Mouse (Mus musculus): ENCODE measurements at regions not wholly inside any gene's neighbourhood (a gene's known extent, or its start where the extent isn't known, plus 50 kb on each side); places are given as distances from the start of the nearest gene placed in this dataset.

- DNase-seq (ENCODE audit: low read depth) = no peak
These were observed 238.6 kb downstream of the Nedd1 start for GRCm38 (mm10) chr10:92483592-92483991.

GRCm38 (mm10) chr10:92473282-92473681 is 248.9 kb downstream of the Nedd1 start:
- DNase-seq (ENCODE audit: low read depth) = no peak

GRCm38 (mm10) chr10:92471111-92471510 is 251.1 kb downstream of the Nedd1 start:
- DNase-seq (ENCODE audit: low read depth) = no peak

- DNase-seq (ENCODE audit: low read depth) = peak; percentile 4
These were observed 267.0 kb downstream of the Nedd1 start for GRCm38 (mm10) chr10:92455195-92455594.

- DNase-seq (ENCODE audit: low read depth) = no peak
These were observed 268.7 kb downstream of the Nedd1 start for GRCm38 (mm10) chr10:92453550-92453949.

- no peak for DNase-seq (ENCODE audit: low read depth)
These were observed 276.3 kb downstream of the Nedd1 start for GRCm38 (mm10) chr10:92445957-92446356.

- no peak for DNase-seq (ENCODE audit: low read depth)
These were observed 283.4 kb downstream of the Nedd1 start for GRCm38 (mm10) chr10:92438621-92439394.

GRCm38 (mm10) chr10:92429256-92429655 is 293.0 kb downstream of the Nedd1 start:
- no peak for DNase-seq (ENCODE audit: low read depth)

GRCm38 (mm10) chr10:92428026-92428425 is 294.2 kb downstream of the Nedd1 start:
- DNase-seq (ENCODE audit: low read depth) = no peak

GRCm38 (mm10) chr10:92426443-92426842 is 295.8 kb downstream of the Nedd1 start:
- DNase-seq (ENCODE audit: low read depth) = no peak

- DNase-seq (ENCODE audit: low read depth) = no peak
These were observed 309.5 kb downstream of the Nedd1 start for GRCm38 (mm10) chr10:92412737-92413136.

- DNase-seq (ENCODE audit: low read depth) = no peak
These were observed 311.4 kb downstream of the Nedd1 start for GRCm38 (mm10) chr10:92410813-92411325.

GRCm38 (mm10) chr10:92404697-92405293 is 317.4 kb downstream of the Nedd1 start:
- no peak for DNase-seq (ENCODE audit: low read depth)

- DNase-seq (ENCODE audit: low read depth) = no peak
These were observed 321.6 kb downstream of the Nedd1 start for GRCm38 (mm10) chr10:92400587-92401090.

GRCm38 (mm10) chr10:92389176-92389732 is 333.0 kb downstream of the Nedd1 start:
- DNase-seq (ENCODE audit: low read depth) = no peak

GRCm38 (mm10) chr10:92367126-92367525 is 355.1 kb downstream of the Nedd1 start:
- DNase-seq (ENCODE audit: low read depth) = no peak

GRCm38 (mm10) chr10:92356738-92357137 is 365.5 kb downstream of the Nedd1 start:
- DNase-seq (ENCODE audit: low read depth) = no peak

- DNase-seq (ENCODE audit: low read depth) = no peak
These were observed 373.2 kb downstream of the Nedd1 start for GRCm38 (mm10) chr10:92349043-92349442.

GRCm38 (mm10) chr10:92347960-92348675 is 374.1 kb downstream of the Nedd1 start:
- no peak for DNase-seq (ENCODE audit: low read depth)

- DNase-seq (ENCODE audit: low read depth) = no peak
These were observed 382.5 kb downstream of the Nedd1 start for GRCm38 (mm10) chr10:92339671-92340070.

GRCm38 (mm10) chr10:92336949-92337348 is 385.3 kb downstream of the Nedd1 start:
- no peak for DNase-seq (ENCODE audit: low read depth)

- no peak for DNase-seq (ENCODE audit: low read depth)
These were observed 386.1 kb downstream of the Nedd1 start for GRCm38 (mm10) chr10:92336138-92336537.

Data from 416B (cell line).